Mouse (Mus musculus) kidney, embryonic 15.5 days (tissue): Measurements from ENCODE around the gene Scarb1. TPM values are rescaled to one million over a fixed set of nuclear protein-coding genes. Genes with fewer than 3 reads are reported as not detected.
A peak's percentile ranks its signal among the peaks of the same experiment; 100 is the strongest.

Source experiments
- ATAC-seq: fragments of 200-750 bp; cut with Nextera tagmentation; replicated peaks from 2 replicates; pipeline ENCODE4 v1.8.0; 2017; ENCODE audit warnings: moderate TSS enrichment; ENCODE audit not compliant: low FRiP score
- H3K27ac ChIP-seq: fragments of 300-500 bp; sonication (generic); 2 replicates; pipeline ENCODE4 v1.5.1; 2015; ENCODE audit warnings: mild to moderate bottlenecking, inconsistent platforms
- H3K27me3 ChIP-seq: fragments of 300-500 bp; sonication (generic); 2 replicates; pipeline ENCODE4 v1.6.1; 2015; ENCODE audit warnings: inconsistent platforms
- H3K36me3 ChIP-seq: fragments of 300-500 bp; sonication (generic); 2 replicates; pipeline ENCODE4 v1.6.1; 2015; ENCODE audit warnings: inconsistent platforms
- H3K4me1 ChIP-seq: fragments of 300-500 bp; sonication (generic); 2 replicates; pipeline ENCODE4 v1.6.1; 2015; ENCODE audit warnings: inconsistent platforms
- H3K4me2 ChIP-seq: fragments of 300-500 bp; sonication (generic); 2 replicates; pipeline ENCODE4 v1.6.1; 2015; ENCODE audit warnings: moderate library complexity, mild to moderate bottlenecking, inconsistent platforms
- H3K4me3 ChIP-seq: fragments of 300-500 bp; sonication (generic); replicated peaks from 2 replicates; pipeline ENCODE4 v1.5.1; 2015; ENCODE audit warnings: mild to moderate bottlenecking, inconsistent platforms
- H3K9ac ChIP-seq: fragments of 300-500 bp; sonication (generic); 2 replicates; pipeline ENCODE4 v1.6.1; 2015; ENCODE audit warnings: mild to moderate bottlenecking, inconsistent platforms
- H3K9me3 ChIP-seq: fragments of 300-500 bp; sonication (generic); replicated peaks from 2 replicates; pipeline ENCODE4 v1.6.1; 2016; ENCODE audit warnings: inconsistent platforms
- WGBS: fragments of 180-500 bp; shearing (Covaris S2); methylation state at CpG from one replicate; pipeline ENCODE4 v1.1.7; 2015; ENCODE audit warnings: mixed read lengths; 5-methylcytosine and 5-hydroxymethylcytosine counted together
- polyA plus RNA-seq: library from polyadenylated mRNA; unstranded; fragments of >200 nt; fragmentation: Nextera tagmentation; extraction: Ambion mirVana; gene quantifications from 2 replicates; pipeline ENCODE4 v1.2.1, GENCODE M21; 2015

Gene Scarb1
- polyA plus RNA-seq, 1 experiment from 2014 or later = 97.9 TPM

- Histone ChIP-seq H3K27me3 (no peaks in the 10 kb centered on the region), H3K9ac (peak overlapping the region; percentile 66), H3K4me2 (peak overlapping the region; percentile 94), H3K9me3 (no peaks in the 10 kb centered on the region), H3K27ac (peak overlapping the region; percentile 52), H3K36me3 (no peaks in the 10 kb centered on the region), H3K4me1 (peaks cover 40% of the 10 kb centered on the region), H3K4me3 (peak overlapping the region; percentile 75)
- peak; percentile 17; the same call in 1 of the 2 replicates for ATAC-seq
- WGBS = 3% methylated on average over 25 of the region's 25 CpGs
Observed at GRCm38 (mm10) chr5:125339851-125340531, 903 bp downstream of the Scarb1 start.

- H3K9me3 ChIP-seq = no peaks in the 10 kb centered on the region
- peak overlapping the region; percentile 75 for H3K4me3 ChIP-seq
- 5% methylated on average over 18 of the region's 18 CpGs for WGBS
- peak overlapping the region; percentile 66 for H3K9ac ChIP-seq
- peak overlapping the region; percentile 94 for H3K4me2 ChIP-seq
- peaks cover 40% of the 10 kb centered on the region for H3K4me1 ChIP-seq
- ATAC-seq = 0 out of 2 replicates have a peak, but pooled peaks have one; percentile 19
- no peaks in the 10 kb centered on the region for H3K27me3 ChIP-seq
- peak overlapping the region; percentile 52 for H3K27ac ChIP-seq
- no peaks in the 10 kb centered on the region for H3K36me3 ChIP-seq
Observed at GRCm38 (mm10) chr5:125339108-125339751, 1.7 kb downstream of the Scarb1 start.

GRCm38 (mm10) chr5:125337526-125337925 is 3.4 kb downstream of the Scarb1 start:
- Histone ChIP-seq H3K36me3 (no peaks in the 10 kb centered on the region), H3K27ac (0 out of 2 replicates have a peak overlapping the region, but pooled peaks have one; percentile 45), H3K4me1 (peaks cover 41% of the 10 kb centered on the region), H3K4me3 (no peak overlapping the region), H3K9ac (no peak overlapping the region), H3K27me3 (no peaks in the 10 kb centered on the region), H3K4me2 (no peak overlapping the region), H3K9me3 (no peaks in the 10 kb centered on the region)
- ATAC-seq = no peak
- 87% methylated on average over 7 of the region's 7 CpGs for WGBS

- Histone ChIP-seq H3K4me2 (no peak overlapping the region), H3K4me3 (no peak overlapping the region), H3K9me3 (no peaks in the 10 kb centered on the region), H3K27me3 (no peaks in the 10 kb centered on the region), H3K9ac (no peak overlapping the region), H3K36me3 (no peaks in the 10 kb centered on the region), H3K27ac (peak overlapping the region; percentile 45), H3K4me1 (peaks cover 46% of the 10 kb centered on the region)
- 49% methylated on average over 9 of the region's 9 CpGs for WGBS
- ATAC-seq = no peak
Observed at GRCm38 (mm10) chr5:125337012-125337411, 3.9 kb downstream of the Scarb1 start.

- Histone ChIP-seq H3K36me3 (no peaks in the 10 kb centered on the region), H3K4me2 (no peak overlapping the region), H3K27ac (peak overlapping the region; percentile 57; the same call in 1 of the 2 replicates), H3K9ac (no peak overlapping the region), H3K4me1 (peaks cover 40% of the 10 kb centered on the region), H3K4me3 (no peak overlapping the region), H3K27me3 (no peaks in the 10 kb centered on the region), H3K9me3 (no peaks in the 10 kb centered on the region)
- 80% methylated on average over 6 of the region's 6 CpGs for WGBS
- no peak for ATAC-seq
Observed at GRCm38 (mm10) chr5:125333009-125333408, 7.9 kb downstream of the Scarb1 start.

GRCm38 (mm10) chr5:125332333-125332732 is 8.6 kb downstream of the Scarb1 start:
- ATAC-seq = no peak
- peak overlapping the region; percentile 57 for H3K27ac ChIP-seq
- H3K4me1 ChIP-seq = peaks cover 39% of the 10 kb centered on the region
- H3K36me3 ChIP-seq = no peaks in the 10 kb centered on the region
- H3K9me3 ChIP-seq = no peaks in the 10 kb centered on the region
- WGBS = 77% methylated on average over 4 of the region's 4 CpGs
- no peak overlapping the region for H3K4me3 ChIP-seq
- no peak overlapping the region for H3K9ac ChIP-seq
- no peak overlapping the region for H3K4me2 ChIP-seq
- H3K27me3 ChIP-seq = no peaks in the 10 kb centered on the region

GRCm38 (mm10) chr5:125331811-125332210 is 9.1 kb downstream of the Scarb1 start:
- H3K27me3 ChIP-seq = no peaks in the 10 kb centered on the region
- 33% methylated on average over 3 of the region's 3 CpGs for WGBS
- ATAC-seq = 0 out of 2 replicates have a peak, but pooled peaks have one; percentile 19
- no peaks in the 10 kb centered on the region for H3K36me3 ChIP-seq
- H3K27ac ChIP-seq = peak overlapping the region; percentile 57; the same call in 1 of the 2 replicates
- H3K9me3 ChIP-seq = no peaks in the 10 kb centered on the region
- H3K9ac ChIP-seq = no peak overlapping the region
- no peak overlapping the region for H3K4me2 ChIP-seq
- peaks cover 34% of the 10 kb centered on the region for H3K4me1 ChIP-seq
- H3K4me3 ChIP-seq = no peak overlapping the region

- WGBS = 39% methylated on average over 3 of the region's 3 CpGs
- H3K27me3 ChIP-seq = no peaks in the 10 kb centered on the region
- peak overlapping the region; percentile 34 for H3K27ac ChIP-seq
- no peaks in the 10 kb centered on the region for H3K9me3 ChIP-seq
- no peaks in the 10 kb centered on the region for H3K36me3 ChIP-seq
- H3K4me2 ChIP-seq = no peak overlapping the region
- H3K9ac ChIP-seq = no peak overlapping the region
- no peak overlapping the region for H3K4me3 ChIP-seq
- peaks cover 39% of the 10 kb centered on the region for H3K4me1 ChIP-seq
- no peak for ATAC-seq
Observed at GRCm38 (mm10) chr5:125331094-125331493, 9.8 kb downstream of the Scarb1 start.

- H3K9ac ChIP-seq = no peak overlapping the region
- H3K27ac ChIP-seq = peak overlapping the region; percentile 34; the same call in 1 of the 2 replicates
- peaks cover 43% of the 10 kb centered on the region for H3K4me1 ChIP-seq
- no peak overlapping the region for H3K4me2 ChIP-seq
- no peaks in the 10 kb centered on the region for H3K9me3 ChIP-seq
- no peak for ATAC-seq
- no peak overlapping the region for H3K4me3 ChIP-seq
- no peaks in the 10 kb centered on the region for H3K27me3 ChIP-seq
- WGBS = 54% methylated on average over 8 of the region's 8 CpGs
- H3K36me3 ChIP-seq = no peaks in the 10 kb centered on the region
Observed at GRCm38 (mm10) chr5:125330656-125331055, 10.2 kb downstream of the Scarb1 start.

- no peaks in the 10 kb centered on the region for H3K9me3 ChIP-seq
- H3K4me3 ChIP-seq = no peak overlapping the region
- no peak overlapping the region for H3K9ac ChIP-seq
- no peaks in the 10 kb centered on the region for H3K27me3 ChIP-seq
- no peaks in the 10 kb centered on the region for H3K36me3 ChIP-seq
- 0 out of 2 replicates have a peak overlapping the region, but pooled peaks have one; percentile 34 for H3K27ac ChIP-seq
- 77% methylated on average over 9 of the region's 9 CpGs for WGBS
- no peak overlapping the region for H3K4me2 ChIP-seq
- H3K4me1 ChIP-seq = peaks cover 46% of the 10 kb centered on the region
- no peak for ATAC-seq
Observed at GRCm38 (mm10) chr5:125330191-125330590, 10.7 kb downstream of the Scarb1 start.

- no peak overlapping the region for H3K27ac ChIP-seq
- no peaks in the 10 kb centered on the region for H3K9me3 ChIP-seq
- no peaks in the 10 kb centered on the region for H3K36me3 ChIP-seq
- H3K27me3 ChIP-seq = no peaks in the 10 kb centered on the region
- H3K4me2 ChIP-seq = peak overlapping the region; percentile 51
- H3K4me3 ChIP-seq = peak overlapping the region; percentile 26
- WGBS = 62% methylated on average over 18 of the region's 18 CpGs
- H3K4me1 ChIP-seq = peaks cover 52% of the 10 kb centered on the region
- no peak overlapping the region for H3K9ac ChIP-seq
- ATAC-seq = no peak
Observed at GRCm38 (mm10) chr5:125327596-125328385, 13.1 kb downstream of the Scarb1 start.

GRCm38 (mm10) chr5:125326351-125326750 is 14.5 kb downstream of the Scarb1 start:
- Histone ChIP-seq H3K27ac (no peak overlapping the region), H3K4me1 (peaks cover 39% of the 10 kb centered on the region), H3K36me3 (no peaks in the 10 kb centered on the region), H3K27me3 (no peaks in the 10 kb centered on the region), H3K4me3 (no peak overlapping the region), H3K9ac (no peak overlapping the region), H3K4me2 (no peak overlapping the region), H3K9me3 (no peaks in the 10 kb centered on the region)
- WGBS = 64% methylated on average over 8 of the region's 8 CpGs
- ATAC-seq = no peak
